11 mouse cellular contexts compared by ENCODE assay signal in genomic region chr1:30503224-30503623, GRCm38 (mm10).
A peak's percentile ranks its signal among the peaks of the same experiment; 100 is the strongest.
DNase-seq lines count a peak whose midpoint lies in the region; ATAC-seq and TF ChIP-seq lines count a peak whose summit lies in the region.
"Had no signal": no experiment of that assay in that cellular context is flagged by ENCODE, and none has a peak within 500 bp of the region (broad histone marks: within the 10 kb centered on the region; RNA-seq: fewer than 3 reads in every experiment).

No protein-coding gene starts in this region.

- H3K4me3 ChIP-seq in midbrain, embryonic 14.5 days (replicated peaks; ENCODE audit: low read depth, low read length), result no peak overlapping the region
- no peak overlapping the region for H3K4me3 ChIP-seq in midbrain, embryonic 13.5 days (replicated peaks)
- H3K4me3 ChIP-seq in stomach, postnatal 0 days (ENCODE audit: low read depth, low read length), result no peak overlapping the region

- H3K36me3 ChIP-seq in midbrain, embryonic 14.5 days (ENCODE audit: control insufficient read depth, insufficient read depth, low read length), result no peaks in the 10 kb centered on the region
- H3K36me3 ChIP-seq in midbrain, embryonic 13.5 days, result no peaks in the 10 kb centered on the region
- no peaks in the 10 kb centered on the region for H3K36me3 ChIP-seq in stomach, postnatal 0 days (ENCODE audit: control insufficient read depth, insufficient read depth, low read length)

- no peak overlapping the region for H3K9ac ChIP-seq in midbrain, embryonic 14.5 days (replicated peaks; ENCODE audit: low read length)
- no peak overlapping the region for H3K9ac ChIP-seq in midbrain, embryonic 13.5 days (replicated peaks)
- no peak overlapping the region for H3K9ac ChIP-seq in stomach, postnatal 0 days (ENCODE audit: low read length)
- H3K9ac ChIP-seq: liver, postnatal 0 days had no signal

- 34% methylated on average over 1 of the region's 1 CpGs for WGBS in midbrain, embryonic 14.5 days
- 37% methylated on average over 1 of the region's 1 CpGs for WGBS in midbrain, embryonic 13.5 days
- WGBS in stomach, postnatal 0 days, result 32% methylated on average over 1 of the region's 1 CpGs

- no peak for TF ChIP-seq EP300 in stomach, postnatal 0 days (optimal IDR thresholded peaks at IDR 0.05)

- peak; percentile 2 for DNase-seq in adrenal gland, postnatal 10 days
- DNase-seq in adrenal gland, adult 2 months, result no peak
- peak; percentile 86 for DNase-seq in midbrain, embryonic 14.5 days
- peak; percentile 6 to 67 for DNase-seq in left cerebral cortex, adult 9 months (ENCODE audit: low spot score in 2 of 2)
- DNase-seq in stomach, postnatal 0 days (ENCODE audit: low spot score), result no peak
- no peak for DNase-seq in adipocyte (ENCODE audit: low spot score)
- no peak for DNase-seq in heart, postnatal 4 days
- DNase-seq: cerebellum, adult 8-10 months; kidney, adult 8-10 months; liver, postnatal 0 days had no signal

- no peak for ATAC-seq in midbrain, embryonic 14.5 days (ENCODE audit: low FRiP score, low TSS enrichment)
- ATAC-seq in midbrain, embryonic 13.5 days, result no peak
- no peak for ATAC-seq in stomach, postnatal 0 days (ENCODE audit: low FRiP score, low TSS enrichment)
- ATAC-seq: liver, postnatal 0 days had no signal

- no peaks in the 10 kb centered on the region for H3K9me3 ChIP-seq in midbrain, embryonic 14.5 days (ENCODE audit: control insufficient read depth, low read length)
- H3K9me3 ChIP-seq in midbrain, embryonic 13.5 days, result no peaks in the 10 kb centered on the region
- no peaks in the 10 kb centered on the region for H3K9me3 ChIP-seq in stomach, postnatal 0 days (ENCODE audit: control insufficient read depth, low read length)

- H3K27me3 ChIP-seq in midbrain, embryonic 14.5 days (ENCODE audit: control insufficient read depth, insufficient read depth, low read length), result no peaks in the 10 kb centered on the region
- no peaks in the 10 kb centered on the region for H3K27me3 ChIP-seq in midbrain, embryonic 13.5 days
- no peaks in the 10 kb centered on the region for H3K27me3 ChIP-seq in stomach, postnatal 0 days (ENCODE audit: control insufficient read depth, insufficient read depth, low read length)

- TF ChIP-seq CTCF in stomach, postnatal 0 days (IDR thresholded peaks at IDR 0.05; ENCODE audit: low read depth), result peak; percentile 68

- no peak overlapping the region for H3K27ac ChIP-seq in midbrain, embryonic 14.5 days (replicated peaks; ENCODE audit: low read depth, low read length)
- no peak overlapping the region for H3K27ac ChIP-seq in midbrain, embryonic 13.5 days
- no peak overlapping the region for H3K27ac ChIP-seq in stomach, postnatal 0 days (replicated peaks)

- no peaks in the 10 kb centered on the region for H3K4me1 ChIP-seq in midbrain, embryonic 14.5 days (ENCODE audit: control insufficient read depth, insufficient read depth, low read length)
- H3K4me1 ChIP-seq in midbrain, embryonic 13.5 days (replicated peaks), result no peaks in the 10 kb centered on the region
- H3K4me1 ChIP-seq in stomach, postnatal 0 days (replicated peaks; ENCODE audit: control insufficient read depth, insufficient read depth), result no peaks in the 10 kb centered on the region

- no peak overlapping the region for H3K4me2 ChIP-seq in midbrain, embryonic 14.5 days (ENCODE audit: low read length)
- no peak overlapping the region for H3K4me2 ChIP-seq in midbrain, embryonic 13.5 days (replicated peaks)
- no peak overlapping the region for H3K4me2 ChIP-seq in stomach, postnatal 0 days (replicated peaks; ENCODE audit: low read depth)

Comparison
In these comparisons a context has a peak if more than half of its experiments do, and no peak if none do; other contexts are left out.
1. DNase-seq: peak in adrenal gland, postnatal 10 days (single experiment), midbrain, embryonic 14.5 days (single experiment) and left cerebral cortex, adult 9 months (2 of 2); none in adrenal gland, adult 2 months (single experiment), stomach, postnatal 0 days (single experiment), adipocyte (single experiment) and heart, postnatal 4 days (single experiment).